Mouse (Mus musculus) thymus, postnatal 0 days (tissue): ENCODE data around the gene Eva1c. TPM values are rescaled to one million over a fixed set of nuclear protein-coding genes. Genes with fewer than 3 reads are reported as not detected.

Source experiments
- DNase-seq: peaks from one replicate; pipeline ENCODE4 v3.0.0-alpha.2; 2015; ENCODE audit warnings: low spot score
- polyA plus RNA-seq: library from polyadenylated mRNA; unstranded; fragments of >200 nt; fragmentation: Nextera tagmentation; extraction: Ambion mirVana; gene quantifications from 2 replicates; pipeline ENCODE4 v1.2.1, GENCODE M21; 2015

The Eva1c gene
- polyA plus RNA-seq, 1 experiment from 2014 or later = 0.62 TPM

DNA sequence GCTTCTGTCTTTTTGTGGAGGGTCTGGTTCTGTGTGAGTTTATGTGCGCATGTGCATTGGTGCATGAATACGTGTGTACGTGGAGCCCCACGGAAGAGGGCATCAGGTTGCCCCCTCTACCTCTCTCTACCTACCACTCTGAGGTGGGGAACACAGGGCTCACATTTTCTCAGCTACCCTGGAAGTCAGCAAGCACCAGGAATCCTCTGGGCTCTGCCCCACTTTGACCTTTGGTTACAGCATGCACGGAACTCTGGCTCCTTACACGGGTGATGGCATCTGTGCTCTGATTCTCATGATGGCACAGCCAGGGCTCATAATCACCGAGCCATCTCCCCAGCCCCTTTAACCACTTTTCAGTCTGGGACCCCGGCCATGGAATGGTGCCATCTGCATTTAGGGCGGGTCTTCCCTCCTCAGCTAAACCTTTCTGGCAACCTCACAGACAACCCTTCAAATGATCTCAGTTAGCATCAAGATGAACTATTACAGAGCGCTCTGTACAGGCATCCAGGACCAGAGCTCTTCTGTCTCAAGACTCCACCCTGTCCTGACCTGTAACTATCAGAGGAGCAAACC lies 37.0 kb downstream of the Eva1c start:
- no peak for DNase-seq

DNA sequence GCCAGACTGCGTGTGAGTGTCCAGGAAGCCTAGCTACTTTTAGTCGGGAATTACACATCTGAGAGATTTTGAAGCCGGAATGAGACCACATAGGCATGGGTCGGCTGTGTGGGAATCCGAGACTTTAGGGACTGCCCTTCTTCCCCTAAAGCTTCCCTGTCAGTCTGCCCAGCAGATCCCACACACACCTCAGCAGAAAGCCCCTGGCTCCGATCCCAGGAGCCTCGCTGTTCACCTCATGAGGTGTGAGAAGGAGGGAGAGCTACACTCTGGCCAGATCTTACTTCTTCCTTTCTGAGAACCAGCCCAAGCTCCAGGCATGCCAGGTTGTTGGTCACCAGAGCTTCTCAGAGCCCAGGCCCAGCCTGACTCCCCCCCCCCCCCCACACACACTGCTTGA lies 38.2 kb downstream of the Eva1c start:
- DNase-seq = no peak

DNA sequence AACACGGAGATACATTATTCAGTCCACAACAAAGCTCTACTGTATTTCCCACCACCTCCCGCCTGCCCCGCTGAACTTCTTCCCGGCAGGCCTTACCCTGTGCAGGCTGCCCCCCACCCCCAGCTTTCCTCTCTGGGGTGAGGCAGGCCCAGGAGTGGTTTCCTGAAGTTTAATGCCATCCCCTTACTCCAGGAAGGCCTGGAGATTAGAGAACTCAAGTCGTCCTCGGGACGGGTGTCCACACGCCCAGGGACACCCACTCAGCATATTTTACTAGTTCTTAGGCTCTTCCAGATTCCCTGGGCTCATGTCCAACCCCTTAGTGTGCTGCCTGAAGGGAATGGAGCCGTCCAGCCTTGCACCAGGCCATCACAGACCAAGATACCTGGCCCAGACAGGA lies 39.1 kb downstream of the Eva1c start:
- no peak for DNase-seq

DNA sequence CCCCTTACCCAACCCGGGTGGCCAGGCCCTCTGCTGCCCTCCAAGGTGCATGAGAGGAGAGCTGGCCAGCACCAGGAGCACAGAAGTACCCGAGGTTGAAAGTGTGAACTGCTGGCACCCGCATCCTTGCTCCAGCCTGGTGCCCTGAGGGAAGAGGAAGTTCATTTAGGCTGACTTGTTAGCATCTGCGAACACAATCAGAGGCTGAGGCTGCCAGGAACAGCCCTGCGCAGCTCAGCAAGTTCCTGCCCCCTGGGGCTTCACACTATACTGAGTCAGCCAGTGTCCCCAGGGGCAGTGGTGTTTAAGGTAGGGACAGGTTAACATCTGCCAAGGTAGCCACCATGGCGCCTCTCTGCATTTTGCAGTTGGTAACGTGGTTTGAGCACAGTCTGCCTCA lies 41.6 kb downstream of the Eva1c start:
- DNase-seq = no peak

DNA sequence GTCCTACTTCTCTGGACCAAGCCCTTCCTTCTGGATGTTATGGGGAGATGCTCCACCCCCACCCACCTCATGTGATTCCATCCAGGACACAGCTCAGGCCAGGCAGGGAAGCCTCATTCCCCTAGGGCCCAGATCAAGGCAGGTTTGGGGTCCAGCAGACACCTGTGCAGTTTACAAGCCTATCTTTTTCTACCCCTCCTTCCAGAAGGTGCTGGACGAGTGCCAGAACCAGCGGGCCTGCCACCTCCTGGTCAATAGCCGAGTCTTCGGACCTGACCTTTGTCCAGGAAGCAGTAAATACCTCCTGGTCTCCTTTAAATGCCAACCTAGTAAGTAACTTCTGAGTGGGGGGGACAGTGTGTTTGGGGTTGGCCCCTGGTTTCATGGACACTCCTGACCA lies 42.8 kb downstream of the Eva1c start:
- no peak for DNase-seq

DNA sequence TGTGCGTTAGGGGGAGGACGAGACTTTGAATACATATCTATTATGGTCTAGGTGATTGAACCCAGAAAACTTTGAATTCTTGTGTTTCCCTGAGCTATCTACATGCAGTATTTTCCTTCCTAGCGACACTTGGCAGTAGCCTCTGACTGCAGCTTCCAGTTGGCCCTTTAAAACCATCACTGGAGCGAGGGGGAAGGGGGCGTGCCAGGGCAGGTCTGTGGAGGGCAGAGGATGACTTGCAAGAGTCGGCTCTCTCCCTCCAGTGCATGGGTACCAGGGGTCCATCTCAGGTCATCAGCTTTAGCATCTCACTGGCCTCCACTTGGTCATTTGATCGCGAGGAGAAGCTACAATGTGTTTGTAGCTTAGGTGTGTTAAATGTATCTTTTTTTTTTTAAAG lies 46.4 kb downstream of the Eva1c start:
- DNase-seq = no peak

DNA sequence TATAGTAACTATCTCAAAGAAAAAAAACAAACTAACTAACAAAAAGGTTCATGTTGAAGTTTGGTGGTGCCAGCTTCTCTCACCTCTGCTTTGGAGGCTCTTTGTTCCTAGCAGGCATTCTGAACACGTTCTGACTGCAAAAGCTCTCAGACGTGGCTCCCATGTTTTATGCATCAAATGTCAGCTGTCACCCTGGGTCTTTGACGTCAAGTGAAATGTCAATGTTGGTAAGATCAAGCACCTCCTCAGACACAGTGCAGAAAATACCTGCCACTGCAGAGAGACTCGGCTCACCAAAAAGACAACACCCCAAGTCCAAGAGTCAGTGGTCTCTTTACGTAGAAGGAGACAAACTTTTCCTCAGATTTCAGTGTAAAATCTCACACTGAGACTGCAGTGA lies 48.0 kb downstream of the Eva1c start:
- DNase-seq = no peak

DNA sequence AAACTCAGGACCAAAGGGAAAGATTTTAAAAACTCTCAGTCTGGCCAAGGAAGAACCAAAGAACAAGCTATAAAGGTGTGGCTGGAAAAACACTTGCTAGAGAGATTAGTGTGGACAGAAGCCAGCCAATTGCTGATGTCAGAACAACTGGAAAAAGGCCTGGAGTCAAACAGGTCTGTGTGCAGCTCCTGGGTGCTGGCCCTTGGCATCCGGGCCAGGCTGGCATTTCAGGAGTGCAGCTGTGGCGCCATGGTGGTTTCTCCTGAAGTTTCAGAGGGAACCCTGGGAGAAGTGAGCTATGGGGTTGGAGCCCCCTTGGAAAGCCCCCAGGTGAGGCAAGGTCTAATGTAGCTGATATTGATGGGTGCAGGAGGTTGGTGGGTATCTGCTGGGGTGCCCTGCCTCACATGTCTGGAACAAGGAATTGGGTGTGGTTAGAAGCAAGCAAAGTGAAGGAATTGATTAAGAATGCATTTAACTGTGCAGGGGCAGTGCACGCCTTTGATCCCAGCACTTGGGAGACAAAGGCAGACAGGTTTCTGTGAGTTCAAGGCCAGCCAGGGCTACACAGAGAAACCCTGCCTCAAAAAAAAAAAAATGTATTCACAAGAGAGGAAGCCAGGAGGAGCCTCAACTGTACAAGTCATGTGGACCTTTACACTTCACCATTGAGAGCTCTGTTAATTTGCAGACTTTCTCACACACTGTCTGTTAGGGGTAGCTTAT lies 51.8 kb downstream of the Eva1c start:
- no peak for DNase-seq

DNA sequence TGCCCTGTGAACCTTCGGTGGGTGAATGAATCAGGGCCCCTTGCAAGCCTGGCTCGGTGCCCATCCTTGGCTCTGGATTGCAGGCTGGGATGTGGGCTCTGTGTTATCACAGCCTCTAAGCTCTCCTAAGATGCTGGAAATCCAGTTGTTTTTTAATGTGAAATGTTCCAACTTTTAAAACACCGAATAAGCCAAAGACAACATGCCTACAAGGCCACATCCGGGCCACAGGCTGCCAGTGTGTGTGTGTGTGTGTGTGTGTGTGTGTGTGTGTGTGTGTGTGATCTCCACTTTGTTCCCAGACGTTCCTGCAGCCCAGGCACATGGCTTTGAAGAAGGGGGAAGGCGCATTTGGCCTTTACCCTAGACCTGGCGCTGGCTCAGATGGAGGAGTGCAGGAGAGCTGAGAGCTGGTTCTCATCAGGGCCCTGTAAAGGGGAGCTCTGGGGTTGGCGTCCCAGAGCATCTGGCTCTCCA lies 56.0 kb downstream of the Eva1c start:
- no peak for DNase-seq

DNA sequence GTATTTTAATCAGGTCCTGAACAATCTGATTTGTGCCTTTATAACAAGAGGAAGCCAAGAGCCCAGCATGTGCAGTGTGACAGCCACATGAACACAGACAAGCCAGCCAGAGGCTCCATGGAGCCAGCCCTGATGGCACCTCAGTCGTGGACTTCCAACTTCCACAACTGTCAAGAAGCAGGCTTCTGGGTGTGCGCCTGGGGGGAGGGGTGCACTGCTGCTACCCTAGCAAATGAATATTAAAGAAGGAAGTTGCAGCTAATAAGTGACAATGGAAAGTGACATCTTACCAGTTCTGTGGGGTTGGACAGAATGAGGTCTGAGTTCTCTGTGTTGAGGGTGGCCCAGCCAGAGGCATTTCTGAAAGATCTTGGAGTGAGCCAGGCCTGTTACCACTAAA lies 58.8 kb downstream of the Eva1c start:
- DNase-seq = no peak

DNA sequence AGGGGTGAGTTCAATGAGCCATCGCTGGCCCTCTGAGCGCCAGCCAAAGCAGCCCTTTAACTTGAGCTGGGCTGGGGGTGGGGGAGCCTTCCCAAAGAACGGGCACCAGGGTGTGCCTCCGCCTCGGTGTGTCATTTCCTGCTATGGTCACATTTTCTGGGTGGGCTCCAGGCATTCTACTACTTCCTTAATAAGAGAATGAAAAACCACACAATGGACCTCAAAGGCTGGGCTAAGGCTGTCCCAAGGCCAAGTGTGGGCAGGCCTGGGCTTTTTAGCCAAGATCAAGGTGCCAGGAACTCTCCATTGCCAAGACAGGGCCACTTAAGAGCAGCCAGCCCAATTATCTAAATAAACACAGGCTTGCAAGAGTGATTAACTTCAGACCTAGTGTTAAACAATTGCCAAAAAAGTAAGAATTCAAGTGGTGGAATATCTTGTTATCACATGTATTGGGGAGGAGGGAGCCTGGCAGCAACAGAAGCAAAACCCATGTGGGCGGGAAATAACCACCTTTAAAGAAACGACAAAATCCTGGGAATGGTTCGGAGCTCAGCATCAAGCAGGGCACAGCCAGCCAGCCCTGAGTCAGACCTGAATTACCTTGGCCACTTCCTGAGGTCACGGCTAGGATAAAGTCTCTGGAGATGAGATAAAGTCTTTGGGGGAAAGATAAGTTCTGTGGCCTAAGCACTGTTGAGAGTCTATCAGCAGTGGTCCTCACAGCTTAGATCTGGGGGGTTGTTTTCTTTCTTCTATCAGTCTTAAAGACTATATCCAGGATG lies 59.5 kb downstream of the Eva1c start:
- no peak for DNase-seq

DNA sequence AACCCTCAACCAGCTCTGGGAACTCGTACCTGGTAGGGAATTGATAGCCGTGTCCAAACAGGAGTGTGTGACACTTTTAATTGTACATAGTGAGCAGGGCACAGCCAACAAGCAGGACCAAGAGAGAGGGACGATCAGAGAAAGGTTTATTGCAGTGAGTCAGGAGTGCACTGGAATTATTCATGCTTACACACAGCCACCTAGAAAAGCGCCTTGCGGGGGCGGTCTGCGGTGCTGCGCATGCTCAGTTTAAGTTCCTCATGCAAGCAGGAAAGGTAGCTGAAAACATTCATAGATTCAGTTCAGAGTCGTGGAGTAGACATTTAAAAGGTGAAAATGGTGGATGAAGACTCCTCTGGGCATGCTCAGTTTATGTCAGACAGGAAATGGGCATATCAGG lies 64.2 kb downstream of the Eva1c start:
- no peak for DNase-seq

DNA sequence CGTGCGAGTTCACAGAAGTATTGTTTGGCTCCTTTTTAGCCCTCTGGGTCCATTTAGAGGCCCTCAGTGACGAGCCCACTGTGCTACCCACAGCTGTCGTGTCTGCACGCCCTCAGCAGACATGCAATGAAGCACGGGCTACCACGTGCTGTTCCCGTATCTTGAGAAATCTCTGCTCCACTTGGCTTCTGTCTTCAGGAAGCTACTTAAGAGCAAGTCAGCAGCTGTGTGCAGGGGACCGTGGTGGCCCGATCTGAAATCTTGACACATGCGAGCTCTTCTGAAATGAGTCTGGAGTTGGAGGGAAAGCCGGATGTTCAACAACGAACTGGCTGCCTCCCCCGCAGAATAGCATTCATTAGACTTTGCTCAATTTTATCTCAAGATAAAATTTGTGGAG lies 65.1 kb downstream of the Eva1c start:
- DNase-seq = no peak

DNA sequence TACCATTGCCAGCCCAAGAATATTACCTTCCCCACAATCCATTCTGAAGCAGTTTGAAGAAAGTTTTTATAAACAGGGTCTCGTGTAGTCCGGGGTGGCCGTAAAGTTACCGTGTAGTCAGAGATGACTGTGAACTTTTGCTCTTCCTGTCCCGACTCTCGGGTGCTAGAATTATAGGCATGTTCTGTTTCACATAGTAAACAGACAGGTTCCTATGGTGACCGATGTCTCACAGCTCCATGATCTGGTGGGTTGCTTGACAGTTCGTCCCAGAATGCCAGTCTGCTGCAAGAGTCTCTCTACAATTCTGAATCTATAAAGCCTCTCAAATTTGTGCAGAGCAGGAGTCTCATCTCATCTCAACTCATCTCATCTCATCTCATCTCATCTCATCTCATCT lies 65.6 kb downstream of the Eva1c start:
- DNase-seq = no peak

DNA sequence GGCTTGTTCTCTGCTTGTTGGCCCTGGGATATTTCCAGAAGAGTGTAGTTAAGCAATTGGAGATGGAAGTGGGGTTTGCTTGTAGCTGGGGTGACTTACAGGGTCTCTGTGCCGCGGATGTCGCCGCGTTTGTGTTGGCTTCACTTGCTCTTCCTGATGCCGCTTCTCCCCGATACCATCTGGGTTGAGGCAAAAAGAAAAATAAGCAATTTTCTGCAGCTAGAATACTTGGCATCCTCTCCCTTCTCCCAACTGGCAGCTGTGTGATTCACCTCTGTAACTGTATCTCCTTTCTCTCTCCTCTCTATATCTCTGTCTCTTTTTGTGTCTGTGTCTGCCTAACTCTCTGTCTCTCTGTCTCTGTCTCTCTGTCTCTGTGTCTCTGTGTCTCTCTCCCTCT lies 66.5 kb downstream of the Eva1c start:
- DNase-seq = no peak

DNA sequence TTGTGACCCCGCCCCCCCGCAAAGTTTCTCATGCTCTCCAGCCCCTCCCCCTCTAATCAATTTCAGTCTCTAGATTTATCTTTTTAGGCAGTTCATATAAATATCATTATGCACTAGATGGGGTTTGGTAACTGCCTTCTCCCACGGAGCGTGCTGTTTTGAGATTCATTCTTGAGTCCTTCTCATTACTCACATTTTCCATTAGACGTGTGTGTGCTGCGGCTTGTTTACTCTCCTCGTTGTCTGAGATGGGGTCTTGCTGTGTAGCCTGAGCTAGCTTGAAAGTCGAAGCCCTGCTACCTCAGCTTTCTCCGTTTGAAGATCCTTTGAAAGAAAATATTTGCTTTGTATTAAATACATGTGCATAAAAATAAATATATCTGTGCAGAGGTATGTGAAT lies 67.3 kb downstream of the Eva1c start:
- DNase-seq = no peak

DNA sequence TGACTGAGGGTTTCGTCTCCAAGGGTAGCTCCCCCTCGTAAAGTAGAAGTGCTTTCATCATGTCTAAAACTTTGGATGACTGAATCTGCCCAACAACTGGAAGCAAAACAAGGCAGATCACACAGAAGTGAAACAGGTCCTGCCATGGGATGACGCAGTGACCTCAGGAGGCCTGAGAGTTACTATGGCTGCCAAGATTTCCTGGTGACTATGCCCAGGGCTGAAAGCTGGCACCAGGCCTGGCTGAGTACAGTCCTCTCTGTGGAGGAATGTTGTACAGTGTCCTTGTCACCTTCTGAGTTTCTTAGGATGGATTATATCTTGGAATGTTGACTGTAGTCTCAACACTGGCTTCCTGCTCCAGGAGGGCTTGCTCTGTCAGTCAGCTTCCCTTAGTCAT lies 71.1 kb downstream of the Eva1c start:
- DNase-seq = no peak

DNA sequence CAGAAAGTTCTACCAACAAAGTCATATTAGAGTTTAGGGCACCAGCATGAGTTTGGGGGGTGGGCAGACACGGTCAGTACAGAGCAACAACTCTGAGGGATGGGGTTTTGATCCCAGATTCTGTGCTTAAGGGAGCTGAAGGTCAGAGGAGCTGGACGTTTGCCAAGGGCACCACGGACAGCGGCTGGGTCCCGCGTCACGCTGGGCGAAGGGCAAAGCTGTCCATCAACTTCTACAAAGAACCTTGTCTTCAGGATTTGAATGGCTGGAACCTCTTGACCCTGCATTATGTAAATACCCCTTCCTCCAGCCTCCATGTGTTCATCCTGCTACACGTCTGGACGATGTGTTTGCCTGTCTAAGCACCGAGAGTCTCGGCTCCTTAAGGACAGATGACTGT lies 73.0 kb downstream of the Eva1c start:
- DNase-seq = no peak

DNA sequence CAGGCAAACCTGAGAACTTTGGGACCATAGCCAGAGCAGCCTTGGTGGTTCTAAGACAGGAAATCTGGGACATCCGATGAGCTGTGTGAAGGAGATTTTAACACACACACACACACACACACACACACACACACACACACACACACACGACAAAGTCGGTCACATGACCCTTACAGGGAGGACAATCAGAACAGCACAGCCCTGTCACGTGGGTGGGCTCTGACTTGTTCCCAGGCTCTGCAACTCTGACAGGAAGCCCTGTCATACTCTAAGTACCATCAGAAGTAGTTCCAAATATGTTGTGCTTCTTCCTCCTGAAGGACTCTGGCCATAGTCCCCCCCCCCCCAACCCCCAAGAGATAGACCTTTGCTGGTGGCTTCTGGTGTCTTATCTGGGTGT lies 74.8 kb downstream of the Eva1c start:
- no peak for DNase-seq

DNA sequence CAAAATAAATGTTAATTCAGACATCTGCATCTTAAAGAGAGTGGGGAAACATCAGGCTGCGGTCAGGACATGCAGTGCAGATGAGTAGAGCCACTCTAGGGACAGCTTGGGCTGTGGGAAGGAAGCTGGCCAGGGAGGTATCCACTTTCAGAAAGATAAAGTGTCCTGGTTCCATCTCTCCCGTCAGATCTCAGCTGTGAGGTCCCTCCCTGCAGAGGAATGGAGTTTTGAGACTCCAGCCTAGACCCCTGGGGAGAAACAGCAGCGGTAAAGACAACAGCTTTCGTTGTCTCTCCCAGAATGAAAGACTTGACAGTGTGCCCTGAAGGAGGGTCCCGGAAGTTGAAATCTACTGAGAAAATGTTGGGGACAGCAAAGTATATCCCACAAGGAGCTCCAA lies 76.8 kb downstream of the Eva1c start:
- no peak for DNase-seq

DNA sequence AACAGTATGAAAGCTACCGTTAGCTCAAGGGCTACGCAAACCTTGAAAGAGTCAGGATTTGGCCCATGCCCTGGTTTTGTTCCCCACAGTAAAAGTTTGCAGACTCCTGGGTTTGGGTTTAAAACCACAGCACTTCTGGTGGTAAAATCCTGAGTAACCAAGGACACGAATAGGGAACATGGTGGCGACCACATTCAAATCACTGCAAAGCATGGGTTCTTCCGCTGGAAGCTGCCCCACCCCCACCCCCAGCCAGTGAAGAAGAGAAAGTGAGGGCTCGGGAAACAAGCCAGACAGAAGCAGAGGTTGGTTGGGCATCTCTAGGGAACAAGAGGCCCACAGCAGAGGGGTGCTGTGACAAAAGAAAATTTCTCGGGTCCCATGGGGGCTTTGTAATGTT lies 80.7 kb downstream of the Eva1c start:
- no peak for DNase-seq

DNA sequence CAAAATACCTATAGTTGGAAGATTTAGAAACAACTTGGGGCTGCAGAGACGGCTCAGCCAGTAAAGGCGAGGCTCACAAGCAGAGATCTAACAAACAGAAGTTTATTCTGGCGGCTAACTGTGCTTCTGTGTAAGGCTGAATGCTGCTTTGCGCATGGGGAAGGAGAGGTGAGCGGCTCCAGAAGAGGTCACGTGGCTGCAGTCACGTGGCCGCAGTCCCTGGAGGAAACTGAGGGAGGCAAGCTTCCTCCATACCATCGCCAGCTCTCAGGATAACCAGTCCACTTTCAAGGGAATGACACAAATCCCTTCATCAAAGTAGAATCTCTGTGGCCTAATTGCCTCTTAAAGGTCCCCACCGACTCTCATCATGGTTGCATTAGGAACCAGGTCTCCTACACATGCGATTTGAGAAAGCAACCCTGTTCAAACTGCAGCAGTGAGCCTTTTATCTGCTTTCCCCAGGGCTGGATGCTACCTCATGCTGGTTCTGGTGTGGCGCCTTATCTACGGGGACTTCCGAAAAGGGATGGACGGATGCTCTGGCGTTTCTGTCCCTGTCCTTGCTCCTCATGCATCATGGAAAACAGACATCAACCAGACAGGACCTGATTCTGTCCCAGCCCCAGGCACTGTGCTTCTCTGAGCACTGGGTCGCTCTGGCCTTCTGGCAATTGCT lies 84.5 kb downstream of the Eva1c start:
- no peak for DNase-seq
